Mouse (Mus musculus) urinary bladder, postnatal 4 days (tissue): ENCODE results near the gene Stk31.
"Not testable (repeated sequence)": the region's sequence is repeated elsewhere in the genome, so short reads cannot be mapped to it uniquely, and the experiment has no call there.

Experiments
- DNase-seq, 2 experiments: peaks; one replicate each; pipeline ENCODE4 v3.0.0; 2021 to 2022; ENCODE audit warnings: low spot score in 2 of 2

The Stk31 gene

DNA sequence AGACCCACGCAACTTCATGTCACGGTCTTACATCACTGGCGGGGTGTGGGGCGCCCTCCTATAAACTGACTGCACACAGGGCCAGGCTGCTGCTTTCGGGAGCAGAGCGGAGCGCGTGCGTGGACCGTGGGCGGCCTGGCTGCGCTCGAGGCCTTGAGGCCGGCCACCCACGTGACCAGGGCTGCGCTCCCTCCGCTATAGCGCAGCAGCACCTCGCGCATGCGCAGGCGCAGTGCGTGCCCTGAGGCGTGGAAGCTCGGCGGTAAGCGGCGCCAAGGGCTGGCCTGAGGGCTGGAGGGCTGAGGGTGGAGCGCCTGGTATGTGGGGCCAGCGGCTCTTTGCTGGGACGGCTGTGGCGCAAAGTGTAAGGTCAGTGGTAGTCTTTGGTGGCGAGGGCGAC, at the start of gene Stk31:
Stk31 (plus strand) TSS at position 289 of the 400 bp plus-strand sequence.
- DNase-seq: peak in 1 of 2 experiments; percentile 27

DNA sequence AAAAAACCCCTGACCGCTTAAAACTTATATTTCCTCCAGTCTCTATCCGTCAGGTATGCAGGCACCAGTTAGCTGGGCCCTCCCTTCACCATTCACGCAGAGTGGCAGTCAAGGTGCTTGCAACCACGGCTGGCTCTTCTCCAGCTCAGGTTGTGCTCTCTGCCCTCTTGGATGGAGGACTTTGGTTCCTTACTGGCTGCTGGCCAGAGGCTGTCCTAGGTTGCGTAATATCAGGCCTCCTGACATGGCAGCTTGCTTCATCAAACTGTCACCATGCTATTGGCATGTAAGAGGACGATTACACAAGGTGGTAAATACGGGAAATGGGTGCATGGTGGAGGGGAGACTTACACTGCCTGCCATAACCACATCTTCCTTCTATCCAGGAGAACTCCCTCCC, 45.6 kb upstream of the Stk31 start:
- no peak for DNase-seq

DNA sequence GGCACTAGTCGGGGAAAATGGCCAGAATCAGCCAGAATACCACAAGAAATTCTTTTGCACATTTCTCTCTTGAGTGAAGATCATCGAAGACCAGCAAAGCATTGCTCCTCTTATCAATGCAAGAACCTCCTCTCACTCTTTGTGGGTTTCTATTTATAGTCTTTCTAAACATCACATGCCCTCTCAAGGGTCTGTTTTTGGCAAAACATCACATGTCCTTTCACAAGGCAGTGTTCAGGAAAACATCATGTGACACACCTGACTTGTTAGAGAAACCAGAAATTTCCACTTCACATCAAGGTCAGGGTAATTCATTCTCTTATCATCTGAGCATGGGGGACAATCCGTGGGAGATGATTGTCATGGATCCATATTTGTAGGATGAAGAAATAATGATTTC, 40.8 kb upstream of the Stk31 start:
- no peak for DNase-seq

DNA sequence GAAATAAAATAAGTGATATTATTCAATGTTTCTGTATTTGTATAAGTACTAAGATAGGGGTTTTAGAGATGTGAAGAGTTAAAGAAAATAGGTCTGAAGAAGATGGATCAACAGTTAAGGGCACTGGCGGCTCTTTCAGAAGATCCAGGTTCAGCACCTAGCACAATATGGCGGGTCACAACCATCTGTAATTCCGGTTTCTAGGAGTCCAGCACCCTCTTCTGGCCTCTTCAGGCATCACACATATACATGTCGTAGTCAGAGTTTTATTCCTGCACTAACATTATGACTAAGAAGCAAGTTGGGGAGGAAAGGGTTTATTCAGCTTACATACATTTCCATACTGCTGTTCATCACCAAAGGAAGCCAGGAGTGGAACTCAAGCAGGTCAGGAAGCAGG, 40.2 kb upstream of the Stk31 start:
- no peak for DNase-seq

DNA sequence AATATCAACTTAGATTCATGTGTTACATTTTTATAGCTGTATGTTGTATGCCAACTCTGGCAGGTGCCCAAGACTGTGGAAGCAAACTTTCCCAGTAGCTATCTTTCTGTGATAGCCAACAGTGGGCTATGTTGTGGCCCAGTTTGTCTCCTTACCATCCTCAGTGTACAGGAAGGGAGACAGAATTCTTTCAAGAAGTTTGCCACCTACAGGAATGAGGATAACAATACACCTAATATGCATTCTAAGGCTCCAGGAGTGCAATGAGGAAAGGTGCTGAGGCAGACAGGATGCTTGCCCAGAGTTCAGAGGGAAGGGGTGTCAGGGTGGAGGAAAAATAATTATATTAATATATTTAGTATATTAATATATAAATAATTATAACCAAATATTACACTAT, 35.0 kb upstream of the Stk31 start:
- no peak for DNase-seq

DNA sequence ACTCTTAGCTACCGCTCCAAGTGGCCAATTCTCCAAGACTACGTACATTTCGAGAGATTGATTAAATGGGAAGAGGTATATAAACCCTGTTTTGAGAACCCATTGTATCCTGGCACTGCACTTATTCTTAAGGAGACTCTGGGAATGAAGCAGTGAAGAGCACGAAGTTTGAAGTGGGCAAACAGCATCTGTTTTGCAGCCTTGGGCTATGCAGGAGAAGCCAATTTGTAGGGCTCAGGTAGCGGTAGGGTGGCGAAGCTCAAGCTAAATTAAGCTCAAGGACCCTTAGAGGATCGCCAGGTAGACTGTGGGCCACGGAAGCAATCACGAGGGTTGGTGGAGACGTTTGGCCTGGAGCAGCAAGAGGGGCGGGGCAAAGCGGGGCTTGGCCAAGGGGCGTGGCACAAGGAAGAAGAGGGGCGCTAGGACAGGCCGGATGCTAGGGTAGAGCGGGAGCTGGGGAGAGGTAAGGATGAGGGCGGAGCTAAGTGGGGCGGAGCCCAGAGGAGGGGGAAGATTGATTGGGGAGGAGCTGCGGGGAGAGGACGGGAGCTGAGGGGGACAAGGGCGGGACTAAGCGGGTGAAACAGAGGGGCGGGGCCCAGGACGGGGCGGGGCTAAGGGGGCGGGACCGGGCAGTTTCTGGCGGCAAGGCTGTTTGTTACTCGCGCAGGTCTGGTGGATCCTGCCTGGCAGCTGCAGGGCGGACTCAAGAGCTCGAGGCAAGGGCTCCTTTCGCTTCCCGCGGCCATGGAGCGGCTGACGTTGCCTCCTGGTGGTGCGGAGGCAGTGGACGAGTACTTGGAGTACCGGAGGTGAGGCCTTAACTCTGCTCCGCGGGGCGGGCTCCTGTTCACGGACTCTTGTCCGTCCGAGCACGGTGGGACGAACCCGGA, 28.0 kb upstream of the Stk31 start, which contains the start of gene Fam221a:
Fam221a (plus strand) TSS at position 581 of the 896 bp plus-strand sequence.
- DNase-seq: peak; percentile 81 to 87

DNA sequence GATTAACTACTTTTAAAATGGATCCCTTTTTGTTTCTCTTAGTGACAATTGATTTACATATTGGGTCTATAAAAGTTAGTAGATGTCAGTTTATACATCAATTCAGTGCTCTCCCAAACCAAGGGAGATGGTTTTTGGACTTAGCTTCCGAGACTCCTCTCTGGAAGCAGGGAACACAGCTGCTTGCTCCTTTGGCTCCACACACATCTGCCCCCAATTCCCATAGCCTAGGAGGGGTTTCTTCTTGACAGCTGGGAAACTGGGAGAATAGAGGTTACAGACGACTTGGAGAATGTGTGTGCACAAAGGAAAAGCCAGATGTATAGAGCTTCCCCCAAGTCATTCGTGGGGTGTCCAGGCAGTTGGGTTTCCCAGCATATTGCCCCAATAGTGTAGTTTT, 27.2 kb upstream of the Stk31 start:
- no peak for DNase-seq

DNA sequence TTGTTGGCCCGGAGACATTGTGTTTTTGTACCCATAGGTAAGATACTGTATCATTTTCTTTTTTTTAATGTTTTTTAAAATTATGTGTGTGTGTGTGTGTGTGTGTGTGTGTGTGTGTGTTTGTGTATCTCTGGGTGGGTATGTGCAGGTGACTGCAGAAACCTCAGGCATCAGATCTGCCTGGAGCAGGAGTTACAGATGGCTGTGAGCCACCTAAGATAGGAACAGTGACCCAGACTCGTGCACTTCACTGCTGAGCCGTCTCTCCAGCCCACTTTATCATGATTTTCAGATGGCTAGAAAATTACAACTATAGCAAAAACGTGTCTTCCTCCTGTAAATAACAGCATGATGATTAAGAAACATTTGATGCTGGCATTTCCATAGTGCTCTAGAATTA, 22.7 kb upstream of the Stk31 start:
- no peak for DNase-seq

DNA sequence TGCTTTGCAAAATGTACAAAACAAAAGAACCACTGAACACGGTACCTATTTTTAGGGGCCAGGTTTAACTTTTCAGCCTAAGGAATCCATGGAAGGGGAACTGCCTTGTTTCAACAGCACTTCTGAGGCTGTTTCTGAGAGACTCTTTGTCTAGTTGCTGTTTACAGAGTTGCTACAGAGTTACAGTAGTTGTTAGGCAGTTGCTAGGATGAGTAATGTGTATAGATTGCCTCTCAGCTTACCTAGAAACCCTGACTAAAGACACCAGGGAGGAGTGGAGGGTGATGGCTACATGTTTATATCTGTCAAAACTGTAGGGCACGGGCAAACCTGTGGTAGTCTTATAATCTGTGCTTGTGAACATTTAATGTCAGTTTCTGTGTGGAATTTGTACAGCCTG, 21.5 kb upstream of the Stk31 start:
- DNase-seq: no peak

DNA sequence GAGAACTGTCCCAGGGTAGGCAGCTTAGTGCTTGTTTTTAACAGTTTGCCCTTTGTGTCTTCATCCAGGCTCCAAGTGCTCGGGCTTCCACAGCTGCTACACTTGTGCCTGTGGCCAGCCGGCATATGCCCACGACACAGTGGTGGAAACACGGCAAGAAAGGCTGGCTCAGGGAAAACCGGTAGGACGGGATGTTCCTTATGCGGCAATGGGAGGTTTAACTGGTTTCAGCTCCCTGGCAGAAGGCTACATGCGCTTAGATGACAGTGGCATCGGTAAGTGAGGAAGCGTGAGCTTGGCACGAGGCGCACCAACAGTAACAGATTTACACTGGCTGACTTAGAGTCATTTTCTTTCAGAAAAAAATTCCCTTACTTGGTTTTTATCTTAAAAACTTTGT, 17.1 kb upstream of the Stk31 start:
- DNase-seq: no peak

DNA sequence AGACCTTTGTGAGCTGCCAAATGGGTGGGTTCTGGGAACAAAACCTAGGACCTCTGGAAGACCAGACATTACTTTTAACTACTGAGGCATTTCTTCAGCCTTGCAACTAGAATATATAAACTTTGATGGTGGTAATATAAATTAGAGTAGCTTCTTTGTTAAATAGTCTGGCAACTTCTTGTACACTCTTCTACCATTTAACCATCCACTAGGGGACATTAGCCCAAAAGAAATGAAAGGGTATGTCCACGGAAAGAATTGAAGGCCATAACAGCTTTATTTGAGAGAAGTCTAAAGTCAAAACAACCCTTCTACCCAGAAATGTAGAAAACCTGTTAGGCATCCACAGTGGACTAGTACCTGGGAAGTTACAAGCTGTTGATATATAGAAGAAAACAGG, 1.1 kb upstream of the Stk31 start:
- no peak for DNase-seq

DNA sequence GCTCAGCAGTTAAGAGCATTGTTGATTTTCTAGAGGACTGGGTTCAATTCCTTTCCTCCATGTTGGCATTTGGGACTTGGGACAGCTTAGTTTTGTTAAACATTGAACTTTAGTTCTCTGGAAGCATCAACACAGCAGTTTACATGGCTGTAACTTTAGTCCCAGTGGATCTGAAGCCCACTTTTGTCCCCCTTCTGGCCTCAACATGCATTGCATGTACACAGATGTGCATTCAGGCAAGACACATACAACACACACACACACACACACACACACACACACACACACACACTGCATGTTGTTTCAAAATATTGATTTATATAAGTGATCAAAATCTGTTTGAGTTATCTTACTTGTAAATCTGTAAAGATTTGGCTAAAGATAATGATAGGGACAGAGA, 2.1 kb downstream of the Stk31 start:
- no peak for DNase-seq

DNA sequence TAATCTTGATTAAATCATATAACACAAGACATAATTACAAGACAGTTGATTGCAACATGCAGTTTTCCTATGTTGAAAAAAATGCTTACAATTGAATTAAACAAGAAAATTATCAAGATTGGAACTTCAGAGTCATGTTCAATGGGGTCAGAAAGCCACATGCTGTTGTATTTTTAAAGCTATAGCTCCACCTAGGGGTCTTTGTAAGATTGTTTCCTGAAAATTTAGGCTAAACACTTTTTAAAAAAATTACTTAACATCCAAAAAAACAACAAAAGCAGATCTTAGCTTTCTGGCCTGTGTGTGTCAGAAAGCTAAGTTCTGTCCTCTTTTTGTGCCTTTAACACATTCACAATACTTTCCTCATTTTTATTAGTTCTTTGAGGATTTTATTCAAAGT, 3.0 kb downstream of the Stk31 start:
- DNase-seq: no peak

DNA sequence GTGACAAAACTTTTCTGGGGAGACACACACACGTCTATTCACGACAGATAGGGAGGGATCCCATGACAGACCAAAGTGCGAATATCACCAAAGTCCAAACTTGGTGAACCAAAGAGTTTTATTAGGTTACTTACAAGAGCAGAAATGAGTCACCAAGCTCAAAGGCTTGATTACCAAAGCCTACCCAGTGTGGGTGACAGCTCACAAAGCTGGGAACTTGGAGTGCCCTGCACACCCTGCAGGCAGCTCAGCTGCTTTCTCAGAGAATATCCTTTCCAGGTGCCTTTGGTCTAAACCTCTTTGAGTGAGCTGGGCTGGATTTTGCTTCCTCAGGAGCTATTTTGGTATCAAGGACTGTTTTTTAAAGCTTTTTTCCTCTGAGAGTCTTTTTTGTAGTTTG, 15.4 kb downstream of the Stk31 start:
- no peak for DNase-seq

DNA sequence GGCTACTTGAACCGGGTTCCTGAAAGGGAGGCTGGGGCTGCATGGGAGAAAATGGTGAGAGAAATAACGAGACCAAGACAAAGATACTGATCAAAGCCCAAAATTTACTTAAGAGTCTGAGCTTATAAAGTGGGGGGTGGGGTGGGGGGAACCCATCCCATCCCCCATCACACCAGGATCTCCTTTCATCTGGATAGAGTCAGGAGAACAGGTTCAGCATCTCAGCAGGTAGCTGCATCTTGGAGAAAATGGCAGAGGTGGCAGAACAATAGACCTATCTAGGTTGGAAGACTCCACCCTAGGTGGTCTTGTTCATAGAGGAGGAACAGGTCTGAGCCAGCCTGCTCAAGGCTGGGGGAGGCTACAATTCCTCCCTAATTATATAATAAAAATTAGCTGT, 17.6 kb downstream of the Stk31 start:
- not testable (repeated sequence) for DNase-seq

DNA sequence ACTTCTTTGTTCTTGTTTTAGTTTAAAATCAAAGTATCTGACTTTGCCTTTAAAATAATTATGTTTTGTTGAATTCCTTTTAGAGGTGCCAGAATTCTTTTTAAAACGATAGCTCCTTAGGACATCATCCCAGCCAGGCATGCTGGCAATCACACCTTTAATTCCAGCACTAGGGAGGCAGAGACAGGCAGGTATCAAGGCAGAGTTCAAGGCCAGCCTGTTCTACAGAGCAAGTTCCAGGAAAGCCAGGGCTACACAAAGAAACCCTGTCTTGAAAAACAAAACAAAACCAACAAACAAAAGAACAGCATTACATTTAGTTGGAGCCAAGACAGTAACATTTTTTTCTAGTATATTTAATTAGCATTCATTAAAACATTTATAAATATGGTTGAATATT, 20.6 kb downstream of the Stk31 start:
- DNase-seq: no peak

DNA sequence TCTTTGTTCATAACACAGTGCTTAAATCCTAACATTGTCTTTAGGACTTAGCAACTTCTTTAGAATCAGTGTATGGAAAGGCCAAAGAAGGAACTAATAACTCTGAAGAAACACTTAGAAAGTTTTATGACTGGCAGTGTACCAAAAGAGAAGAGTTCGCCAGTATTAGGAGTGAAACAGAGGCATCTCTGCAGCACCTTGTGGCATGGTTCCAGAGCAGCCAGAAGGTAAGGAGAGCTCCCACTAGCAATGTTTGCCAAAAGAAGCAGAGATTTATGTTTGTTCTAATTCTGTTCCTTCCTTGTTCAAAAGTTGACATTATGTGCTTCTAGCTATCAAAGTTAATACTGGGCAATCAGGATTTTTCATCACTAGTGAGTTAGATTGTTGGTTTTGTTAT, 41.9 kb downstream of the Stk31 start:
- no peak for DNase-seq

DNA sequence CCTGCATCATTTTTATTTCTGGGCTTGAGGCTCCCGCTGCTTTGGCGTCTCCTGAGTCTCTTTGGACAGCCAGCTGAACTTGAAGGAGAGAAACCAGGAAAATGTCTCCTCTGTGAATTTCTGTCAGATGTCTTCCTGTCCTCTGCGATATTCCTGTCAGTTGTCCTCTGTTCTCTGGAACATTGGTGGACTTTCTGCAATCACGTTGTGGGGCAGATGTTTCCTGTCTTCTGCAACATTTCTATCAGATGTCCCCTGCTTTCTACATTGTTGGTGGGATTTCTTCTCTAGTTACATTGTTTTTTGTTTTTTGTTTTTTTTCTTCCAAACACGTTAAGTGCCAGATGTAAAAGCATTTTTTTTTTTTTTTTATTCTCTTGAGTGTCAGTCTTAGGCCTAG, 62.7 kb downstream of the Stk31 start:
- DNase-seq: no peak

DNA sequence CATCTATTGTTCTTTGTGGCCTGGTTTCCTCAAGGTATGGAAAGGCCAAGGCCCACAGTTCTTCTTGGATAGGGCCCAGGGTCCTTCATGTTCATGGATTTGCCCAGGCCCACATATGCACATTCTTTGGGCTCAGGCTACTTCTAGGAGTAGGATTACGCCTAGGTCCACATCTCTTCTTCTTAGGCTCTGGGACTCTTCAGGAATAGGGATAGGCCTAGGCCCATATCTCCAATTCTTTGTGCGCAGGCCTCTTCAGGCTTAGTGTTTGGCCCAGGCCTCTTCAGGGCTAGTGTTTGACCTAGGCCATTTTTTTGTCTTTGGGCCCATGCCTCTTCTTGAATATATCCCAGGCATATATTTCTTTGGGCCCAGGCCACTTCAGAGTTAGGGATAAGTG, 87.8 kb downstream of the Stk31 start:
- no peak for DNase-seq

DNA sequence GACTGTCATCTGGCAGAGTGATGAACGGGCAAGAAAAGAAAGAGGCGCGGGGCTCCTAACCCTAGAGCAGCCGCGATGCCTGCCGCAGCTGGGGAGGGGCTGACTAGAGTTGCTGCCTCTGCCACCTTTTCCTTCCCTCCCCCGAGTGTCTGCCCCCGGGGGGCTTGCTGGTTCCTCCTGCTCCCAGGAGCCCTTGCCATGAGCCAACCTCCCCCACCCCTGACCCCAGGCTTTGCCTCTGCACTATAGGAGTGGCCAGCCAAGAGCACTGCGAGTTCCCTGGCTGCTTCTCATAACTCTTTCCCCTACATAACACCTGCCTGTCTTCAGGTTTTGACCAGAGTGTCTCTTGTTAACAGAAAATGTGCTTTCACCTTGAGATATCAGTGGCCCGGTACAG, 96.1 kb downstream of the Stk31 start:
- DNase-seq: no peak

DNA sequence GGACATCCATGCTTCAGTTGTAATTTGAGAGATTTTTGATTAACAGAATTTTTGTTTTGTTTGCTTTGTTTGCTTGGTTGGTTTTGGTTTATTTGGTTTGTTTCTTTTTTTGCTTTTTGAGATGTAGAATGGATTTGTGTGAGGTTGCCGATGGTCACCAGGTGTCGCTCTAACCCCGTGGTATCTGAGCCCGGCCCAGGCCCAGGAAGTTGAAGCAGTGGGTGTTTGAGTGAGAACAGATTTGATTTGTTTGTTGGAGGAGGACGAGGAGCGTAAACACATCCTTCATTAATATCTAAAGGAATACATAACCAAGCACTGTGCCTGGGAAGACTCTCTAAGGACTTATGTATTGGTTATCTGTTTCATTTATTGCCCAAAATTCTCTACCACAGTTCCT, 123.6 kb downstream of the Stk31 start:
- peak; percentile 46 to 72 for DNase-seq
